Mouse (Mus musculus) C2C12 (cell line): ENCODE measurements around the gene Casz1. TPM values are rescaled to one million over a fixed set of nuclear protein-coding genes. Genes with fewer than 3 reads are reported as not detected.

Experiments used
- H3K27me3 ChIP-seq: one replicate; pipeline ENCODE4 v1.6.1; 2011; ENCODE audit not compliant: control insufficient read depth, insufficient read depth, insufficient read length
- H3K36me3 ChIP-seq: one replicate; pipeline ENCODE4 v1.6.1; 2011; ENCODE audit not compliant: control insufficient read depth, insufficient read depth
- H3K4me3 ChIP-seq: one replicate; pipeline ENCODE4 v1.5.1; 2011; ENCODE audit warnings: mild to moderate bottlenecking, control low read depth; ENCODE audit not compliant: poor library complexity, insufficient read depth, severe bottlenecking
- H3K79me2 ChIP-seq: one replicate; pipeline ENCODE4 v1.6.1; 2011; ENCODE audit not compliant: control insufficient read depth, insufficient read depth
- H3K79me3 ChIP-seq: one replicate; pipeline ENCODE4 v1.6.1; 2011; ENCODE audit warnings: low read depth, control low read depth
- H3ac ChIP-seq: one replicate; pipeline ENCODE3; 2011; ENCODE audit warnings: low read depth; ENCODE audit not compliant: control insufficient read depth, insufficient read length
- CEBPB ChIP-seq: IDR thresholded peaks from one replicate; pipeline ENCODE4 v1.6.1; 2011; ENCODE audit warnings: low read depth, mild to moderate bottlenecking, control low read depth, moderate library complexity
- CTCF ChIP-seq: IDR thresholded peaks from one replicate; pipeline ENCODE4 v1.5.1; 2011; ENCODE audit not compliant: control insufficient read depth, insufficient read depth, insufficient read length
- FOSL1 ChIP-seq: IDR thresholded peaks from one replicate; pipeline ENCODE4 v1.8.0; 2011; ENCODE audit warnings: mild to moderate bottlenecking, low read length; ENCODE audit not compliant: poor library complexity, insufficient read depth, severe bottlenecking
- MAX ChIP-seq: IDR thresholded peaks from one replicate; pipeline ENCODE4 v1.6.1; 2011; ENCODE audit warnings: mild to moderate bottlenecking, control low read depth
- MYOD1 ChIP-seq: IDR thresholded peaks from one replicate; pipeline ENCODE4 v1.6.1; 2011; ENCODE audit warnings: low read depth; ENCODE audit not compliant: control insufficient read depth, insufficient read length
- MYOG ChIP-seq: IDR thresholded peaks from one replicate; pipeline ENCODE4 v1.6.1; 2011; ENCODE audit not compliant: control insufficient read depth, insufficient read length; ENCODE audit errors: extremely low read depth
- USF1 ChIP-seq: IDR thresholded peaks from one replicate; pipeline ENCODE4 v1.6.1; 2011; ENCODE audit warnings: low read depth, mild to moderate bottlenecking, control low read depth, moderate library complexity
- polyA plus RNA-seq: library from polyadenylated mRNA; unstranded; fragments of >200 nt; fragmentation: generic; extraction: Trizol; gene quantifications from one replicate; pipeline ENCODE4 v1.2.1, GENCODE M21; 2012; ENCODE audit warnings: missing spikeins

Gene Casz1
- polyA plus RNA-seq, 1 experiment = 0.07 TPM

GRCm38 (mm10) chr4:148947833-148948388 is 143.7 kb downstream of the Casz1 start:
- H3K4me3 ChIP-seq = no peak overlapping the region
- H3ac ChIP-seq = no peak overlapping the region
- peaks cover 5% of the 10 kb centered on the region for H3K27me3 ChIP-seq
- H3K79me3 ChIP-seq = no peaks in the 10 kb centered on the region
- TF ChIP-seq CTCF (no peak), MYOG (no peak), CEBPB (no peak), FOSL1 (no peak), USF1 (no peak)
- no peaks in the 10 kb centered on the region for H3K79me2 ChIP-seq
- no peaks in the 10 kb centered on the region for H3K36me3 ChIP-seq

- TF ChIP-seq MYOG (no peak), FOSL1 (no peak), USF1 (no peak), MAX (no peak), MYOD1 (no peak), CTCF (no peak), CEBPB (no peak)
- Histone ChIP-seq H3K79me2 (no peaks in the 10 kb centered on the region), H3K27me3 (no peaks in the 10 kb centered on the region), H3K4me3 (no peak overlapping the region), H3ac (no peak overlapping the region), H3K79me3 (no peaks in the 10 kb centered on the region), H3K36me3 (no peaks in the 10 kb centered on the region)
Measured at GRCm38 (mm10) chr4:148950487-148950886, 146.3 kb downstream of the Casz1 start.

GRCm38 (mm10) chr4:148950932-148951650 is 146.9 kb downstream of the Casz1 start:
- TF ChIP-seq FOSL1 (no peak), MYOD1 (no peak), CTCF (no peak), CEBPB (no peak), MAX (no peak), USF1 (no peak), MYOG (no peak)
- H3K4me3 ChIP-seq = no peak overlapping the region
- no peaks in the 10 kb centered on the region for H3K36me3 ChIP-seq
- no peak overlapping the region for H3ac ChIP-seq
- H3K79me2 ChIP-seq = no peaks in the 10 kb centered on the region
- no peaks in the 10 kb centered on the region for H3K27me3 ChIP-seq
- H3K79me3 ChIP-seq = no peaks in the 10 kb centered on the region

- Histone ChIP-seq H3K27me3 (no peaks in the 10 kb centered on the region), H3K79me2 (no peaks in the 10 kb centered on the region)
- TF ChIP-seq MAX (no peak), CTCF (no peak), MYOG (no peak)
Measured at GRCm38 (mm10) chr4:148951821-148952291, 147.6 kb downstream of the Casz1 start.

GRCm38 (mm10) chr4:148952328-148953222 is 148.3 kb downstream of the Casz1 start:
- H3K79me3 ChIP-seq = no peaks in the 10 kb centered on the region
- no peak overlapping the region for H3ac ChIP-seq
- H3K36me3 ChIP-seq = no peaks in the 10 kb centered on the region
- H3K4me3 ChIP-seq = no peak overlapping the region
- no peaks in the 10 kb centered on the region for H3K79me2 ChIP-seq
- no peaks in the 10 kb centered on the region for H3K27me3 ChIP-seq
- TF ChIP-seq USF1 (no peak), CTCF (no peak), MYOG (no peak), MAX (no peak), FOSL1 (no peak), MYOD1 (no peak), CEBPB (no peak)

More at GRCm38 (mm10) chr4:148951821-148952291, 147.6 kb downstream of the Casz1 start:
- no peaks in the 10 kb centered on the region for H3K36me3 ChIP-seq
- H3K4me3 ChIP-seq = no peak overlapping the region
- no peaks in the 10 kb centered on the region for H3K79me3 ChIP-seq
- no peak overlapping the region for H3ac ChIP-seq
